Mouse (Mus musculus) liver, embryonic 14.5 days (tissue): ENCODE results near the gene Fat4.

Experiments
- CTCF ChIP-seq: IDR thresholded peaks from 2 replicates; pipeline ENCODE4 v1.5.1; 2016; ENCODE audit warnings: antibody characterized with exemption, low read depth, control low read depth
- EP300 ChIP-seq: IDR thresholded peaks from 2 replicates; pipeline ENCODE4 v1.6.1; 2016; ENCODE audit warnings: antibody characterized with exemption, low read depth

GRCm38 (mm10) chr3:38907676-38908425 is 21.1 kb downstream of the Fat4 start:
- no peak for TF ChIP-seq CTCF
- TF ChIP-seq EP300, result no peak
